Mouse (Mus musculus) small intestine, adult 2 months (tissue): ENCODE results near the gene Ptprq. TPM values are rescaled to one million over a fixed set of nuclear protein-coding genes. Genes with fewer than 3 reads are reported as not detected.

Source experiments
- H3K27ac ChIP-seq: fragments of 200-500 bp; 2 replicates; pipeline ENCODE4 v1.5.1; 2012; ENCODE audit warnings: low read depth, low read length, control low read depth, inconsistent platforms; ENCODE audit not compliant: insufficient read depth
- H3K27me3 ChIP-seq: fragments of 200-500 bp; 2 replicates; pipeline ENCODE4 v1.6.1; 2012; ENCODE audit warnings: mild to moderate bottlenecking, moderate library complexity, low read length, inconsistent platforms; ENCODE audit not compliant: control insufficient read depth, insufficient read depth
- H3K36me3 ChIP-seq: fragments of 200-500 bp; 2 replicates; pipeline ENCODE4 v1.6.1; 2012; ENCODE audit warnings: mild to moderate bottlenecking, low read length, control low read depth, inconsistent platforms; ENCODE audit not compliant: control insufficient read depth, insufficient read depth
- H3K4me1 ChIP-seq: fragments of 200-500 bp; 2 replicates; pipeline ENCODE4 v1.6.1; 2012; ENCODE audit warnings: low read length, inconsistent platforms, mixed read lengths; ENCODE audit not compliant: control insufficient read depth, insufficient read depth, insufficient read length
- H3K4me3 ChIP-seq: fragments of 200-500 bp; 2 replicates; pipeline ENCODE4 v1.5.1; 2012; ENCODE audit warnings: low read depth, mild to moderate bottlenecking, control low read depth, inconsistent platforms, low read length, moderate library complexity
- CTCF ChIP-seq: fragments of 200-500 bp; IDR thresholded peaks from 2 replicates; pipeline ENCODE4 v1.5.1; 2012; ENCODE audit warnings: low read depth, mild to moderate bottlenecking, control low read depth, inconsistent platforms, low read length, moderate library complexity, mixed read lengths; ENCODE audit not compliant: insufficient replicate concordance, insufficient read length; ENCODE audit errors: extremely low read depth
- POLR2A ChIP-seq: fragments of 200-500 bp; IDR thresholded peaks from 2 replicates; pipeline ENCODE4 v1.6.1; 2012; ENCODE audit warnings: low read depth, mild to moderate bottlenecking, control low read depth, inconsistent platforms, low read length, moderate library complexity
- WGBS: fragments of 180-500 bp; shearing (Covaris S2); methylation state at CpG from one replicate; pipeline ENCODE4 v1.1.7; 2018; 5-methylcytosine and 5-hydroxymethylcytosine counted together
- polyA plus RNA-seq: library from polyadenylated mRNA; depleted of rRNA; stranded (reverse); fragments of >200 nt; gene quantifications from 2 replicates; pipeline ENCODE4 v1.2.3, GENCODE M21; 2012; rRNA removed

Ptprq gene
- polyA plus RNA-seq, 1 experiment = not detected

- 69% methylated on average over 7 of the region's 7 CpGs for WGBS
- Histone ChIP-seq H3K27me3 (no peaks in the 10 kb centered on the region), H3K36me3 (no peaks in the 10 kb centered on the region), H3K4me1 (no peaks in the 10 kb centered on the region), H3K27ac (no peak overlapping the region), H3K4me3 (no peak overlapping the region)
- TF ChIP-seq POLR2A (no peak), CTCF (no peak)
Observed at GRCm38 (mm10) chr10:107467819-107468218, 252.0 kb downstream of the Ptprq start.

Other genes with a start within 250 kb of the Ptprq start
- gene Myf5, start 233.9 kb downstream of the Ptprq start, polyA plus RNA-seq = not detected in 2 replicates
- not detected in 2 replicates for gene Myf6, start 225.3 kb downstream of the Ptprq start, polyA plus RNA-seq
- gene Otogl, start 192.1 kb upstream of the Ptprq start, polyA plus RNA-seq = 0.04 TPM in 2 replicates